Mouse (Mus musculus): ENCODE data around the gene Ufd1. TPM values are rescaled to one million over a fixed set of nuclear protein-coding genes. Genes with fewer than 3 reads are reported as not detected.

Ufd1 gene
- 121 and 127 TPM in 2 replicates for polyA plus RNA-seq (2015; fragmentation: Nextera tagmentation; extraction: Ambion mirVana)

DNA sequence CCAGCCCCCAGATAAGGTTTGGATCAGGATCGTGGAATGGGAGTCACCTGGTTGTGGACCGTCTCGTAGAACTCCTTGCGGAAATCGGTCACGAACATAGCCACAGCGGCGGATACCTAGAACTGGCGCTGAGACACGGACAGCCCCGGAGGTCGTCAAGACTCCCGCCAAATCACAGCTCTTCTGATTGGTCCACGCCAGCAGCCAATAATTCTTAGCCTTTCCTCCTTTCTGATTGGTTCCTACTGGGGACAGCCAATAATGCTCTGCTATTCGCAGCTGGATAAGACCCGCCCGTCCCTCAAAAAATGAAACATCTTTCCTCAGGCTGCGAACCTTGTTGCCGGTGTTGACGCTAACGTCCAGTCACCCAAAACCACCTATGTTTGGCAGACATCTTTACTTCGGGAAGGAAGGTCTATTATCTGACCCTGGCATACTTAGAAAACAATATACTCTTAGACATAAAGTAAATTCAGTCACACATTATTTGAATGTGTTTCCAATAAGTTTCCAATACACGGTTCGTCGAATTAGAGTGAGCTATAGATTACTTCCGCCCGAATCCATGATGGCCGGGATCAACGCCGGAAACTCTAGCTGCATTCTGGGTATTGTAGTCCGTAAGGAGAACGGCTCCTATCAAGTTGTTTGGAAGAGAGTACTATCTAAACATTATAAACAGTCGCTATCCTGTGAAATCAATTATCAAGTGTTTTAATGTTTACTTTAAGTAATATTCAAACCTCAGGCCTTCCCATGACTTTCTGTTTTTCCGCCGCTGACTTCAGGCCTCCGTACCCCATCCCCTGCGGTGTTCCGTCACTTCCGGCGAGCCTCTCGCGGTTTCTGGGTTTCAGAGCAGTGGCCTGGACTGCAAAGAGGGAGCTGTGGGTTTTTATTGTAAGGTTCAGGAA, at the start of gene Ufd1, which contains the start of gene Cdc45:
TSS of gene Ufd1 (plus strand) at position 312 of the 917 bp plus-strand sequence.
TSS of gene Cdc45 (minus strand) at position 520 of the 917 bp plus-strand sequence.
- Histone ChIP-seq H3K4me1 (peaks cover 21% of the 10 kb centered on the region), H3K27me3 (no peaks in the 10 kb centered on the region), H3K4me2 (replicated peaks) (peak within 1 kb of the TSS; percentile 83), H3K27ac (replicated peaks) (peak within 1 kb of the TSS; percentile 80), H3K9ac (replicated peaks) (peak within 1 kb of the TSS; percentile 77), H3K36me3 (peaks cover 15% of the 10 kb centered on the region; the same call in 1 of the 2 replicates), H3K9me3 (no peaks in the 10 kb centered on the region), H3K4me3 (peak within 1 kb of the TSS; percentile 81)
- peak; percentile 97 for ATAC-seq (replicated peaks)
- under 1% methylated on average over 42 of the region's 42 CpGs for WGBS

DNA sequence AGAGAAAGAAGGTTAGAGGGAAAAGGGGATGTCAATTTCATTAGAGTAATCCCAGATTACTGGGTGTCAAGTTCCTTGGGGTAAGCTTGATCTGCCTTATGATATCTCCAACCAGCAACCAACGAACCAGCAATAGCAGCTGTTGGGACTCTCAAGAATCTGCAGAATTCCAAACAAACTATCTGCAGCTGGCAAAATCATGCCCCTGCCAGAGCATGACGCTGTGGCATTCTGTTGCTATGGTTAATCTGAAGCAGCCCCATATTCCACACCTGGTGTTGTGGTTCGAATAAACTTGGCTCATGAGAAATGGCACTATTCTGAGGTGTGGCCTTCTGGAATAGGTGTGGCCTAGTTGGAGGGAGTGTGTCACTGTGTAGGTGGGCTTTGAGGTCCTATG, 48.6 kb upstream of the Ufd1 start:
- Histone ChIP-seq H3K9me3 (no peaks in the 10 kb centered on the region), H3K4me2 (replicated peaks) (no peak overlapping the region), H3K4me1 (no peaks in the 10 kb centered on the region), H3K9ac (replicated peaks) (no peak overlapping the region), H3K36me3 (no peaks in the 10 kb centered on the region), H3K27ac (replicated peaks) (no peak overlapping the region), H3K4me3 (no peak overlapping the region), H3K27me3 (no peaks in the 10 kb centered on the region)
- no peak for ATAC-seq (replicated peaks)
- WGBS = 83% methylated on average over 3 of the region's 3 CpGs

DNA sequence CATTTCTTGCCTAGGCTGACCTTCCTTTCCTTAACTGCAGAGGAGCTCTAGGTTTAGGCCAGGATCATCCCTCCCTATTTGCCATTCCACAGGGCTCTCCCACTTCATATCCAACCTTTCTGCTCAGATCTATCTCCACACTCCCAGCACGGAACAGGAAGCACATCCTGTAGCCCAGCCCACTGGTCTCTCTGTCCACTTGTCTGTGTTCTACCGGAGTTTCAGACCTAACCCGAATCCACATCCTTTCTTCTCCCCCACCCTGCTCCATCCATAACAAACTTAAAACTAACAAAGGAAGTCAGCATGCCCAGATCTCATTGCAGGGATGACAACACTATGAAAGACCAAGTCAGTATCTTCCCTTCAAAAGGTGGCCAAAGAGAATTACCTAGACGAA, 45.2 kb upstream of the Ufd1 start:
- 81% methylated on average over 4 of the region's 4 CpGs for WGBS
- H3K4me3 ChIP-seq = no peak overlapping the region

DNA sequence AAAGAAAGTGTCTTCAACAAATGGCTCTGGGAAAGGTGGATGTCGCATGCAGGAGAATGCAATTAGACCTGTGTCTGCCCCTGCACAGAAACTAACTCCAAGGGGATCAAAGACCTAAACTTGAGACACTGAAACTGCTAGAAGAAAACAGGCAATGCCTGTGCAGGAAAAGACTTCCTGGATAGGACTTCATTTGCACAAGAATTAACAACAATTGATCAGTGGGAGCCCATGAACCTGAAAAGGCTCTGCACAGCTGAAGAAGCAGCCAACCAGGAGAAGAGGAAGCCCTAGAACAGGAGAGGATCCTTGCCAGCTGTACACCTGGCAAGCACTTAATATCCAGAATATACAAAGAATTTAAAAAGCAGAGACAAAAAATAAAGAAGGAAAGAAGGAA, 42.1 kb upstream of the Ufd1 start:
- Histone ChIP-seq H3K4me3 (no peak overlapping the region), H3K9me3 (no peaks in the 10 kb centered on the region), H3K9ac (replicated peaks) (no peak overlapping the region), H3K4me2 (replicated peaks) (no peak overlapping the region), H3K27ac (replicated peaks) (no peak overlapping the region), H3K4me1 (no peaks in the 10 kb centered on the region), H3K27me3 (no peaks in the 10 kb centered on the region), H3K36me3 (no peaks in the 10 kb centered on the region)
- WGBS = 64% methylated on average over 1 of the region's 1 CpGs
- ATAC-seq (replicated peaks) = no peak

More for the DNA sequence above, 45.2 kb upstream of the Ufd1 start:
- Histone ChIP-seq H3K9ac (replicated peaks) (no peak overlapping the region), H3K9me3 (no peaks in the 10 kb centered on the region), H3K4me2 (replicated peaks) (no peak overlapping the region), H3K4me1 (no peaks in the 10 kb centered on the region), H3K36me3 (no peaks in the 10 kb centered on the region), H3K27ac (replicated peaks) (no peak overlapping the region), H3K27me3 (no peaks in the 10 kb centered on the region)
- no peak for ATAC-seq (replicated peaks)

DNA sequence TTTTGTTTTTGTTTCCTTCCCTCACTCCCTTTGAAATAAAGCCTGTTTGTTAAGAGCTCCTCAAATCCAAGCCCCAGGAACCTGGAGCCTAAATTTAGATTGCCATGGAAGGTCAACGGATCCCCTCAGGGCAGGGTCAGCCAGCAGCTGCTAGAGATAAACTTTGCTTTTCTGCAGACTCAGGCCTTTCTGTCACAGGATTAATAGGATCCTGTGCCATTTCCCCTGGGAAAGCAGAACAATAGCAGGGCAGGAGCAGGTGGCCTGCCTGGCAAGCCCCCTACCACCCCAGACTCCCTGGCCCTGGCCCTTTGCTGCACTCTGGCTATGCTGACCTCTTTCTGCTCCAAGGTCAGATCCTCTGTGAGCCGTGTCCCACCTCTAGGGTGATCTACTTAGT, 37.6 kb upstream of the Ufd1 start:
- WGBS = 21% methylated on average over 2 of the region's 2 CpGs
- H3K36me3 ChIP-seq = no peaks in the 10 kb centered on the region
- no peak overlapping the region for H3K9ac ChIP-seq (replicated peaks)
- H3K4me3 ChIP-seq = no peak overlapping the region
- ATAC-seq (replicated peaks) = no peak
- no peaks in the 10 kb centered on the region for H3K9me3 ChIP-seq
- H3K27ac ChIP-seq (replicated peaks) = no peak overlapping the region
- peaks cover 12% of the 10 kb centered on the region for H3K4me1 ChIP-seq
- H3K27me3 ChIP-seq = peaks cover 40% of the 10 kb centered on the region
- H3K4me2 ChIP-seq (replicated peaks) = no peak overlapping the region

DNA sequence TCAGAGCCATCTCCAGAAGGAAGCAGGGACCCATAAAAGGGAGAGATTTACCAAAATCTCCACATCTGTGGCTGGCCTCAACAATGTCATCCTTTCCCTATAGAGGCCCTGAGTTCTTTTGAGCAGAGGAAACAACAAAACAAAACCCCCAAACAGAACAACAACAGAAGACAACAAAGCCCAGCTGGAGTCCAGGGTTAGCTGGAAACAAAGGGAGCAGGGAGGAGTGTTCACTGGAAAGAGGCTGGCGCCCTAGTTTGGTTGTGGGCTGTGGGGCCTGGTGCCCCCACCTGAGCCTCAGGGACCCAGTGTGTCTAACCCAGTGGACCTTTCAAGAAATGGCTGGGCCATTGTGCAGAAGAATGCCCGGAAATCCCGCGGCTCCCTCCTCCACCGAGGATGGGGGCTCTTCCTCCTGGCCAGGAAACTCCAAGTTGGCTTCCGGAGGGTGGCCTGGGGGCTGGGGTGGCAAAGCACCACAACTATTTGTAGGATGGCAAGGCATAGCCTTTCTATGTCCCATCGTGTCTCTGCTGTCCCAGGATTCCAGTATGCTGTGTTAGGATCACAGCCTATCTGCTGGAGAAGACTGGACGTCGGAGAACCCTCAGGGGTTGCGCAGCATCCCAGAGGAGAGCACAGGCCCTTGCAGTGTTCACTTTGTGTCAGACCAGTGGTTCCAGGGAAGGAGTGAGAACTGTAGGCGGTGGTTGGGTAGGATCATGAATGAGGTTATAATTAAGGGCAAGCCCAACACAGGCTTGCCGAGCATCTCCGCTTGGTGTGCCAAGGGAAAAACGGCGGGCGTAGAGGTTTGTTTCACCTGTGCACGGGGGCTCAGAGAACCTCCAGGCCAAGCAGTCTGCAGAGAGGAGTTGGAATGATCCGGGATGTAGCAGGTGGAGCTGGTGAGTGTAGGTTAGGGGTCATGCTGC, 35.7 kb upstream of the Ufd1 start:
- 19% methylated on average over 18 of the region's 18 CpGs for WGBS

DNA sequence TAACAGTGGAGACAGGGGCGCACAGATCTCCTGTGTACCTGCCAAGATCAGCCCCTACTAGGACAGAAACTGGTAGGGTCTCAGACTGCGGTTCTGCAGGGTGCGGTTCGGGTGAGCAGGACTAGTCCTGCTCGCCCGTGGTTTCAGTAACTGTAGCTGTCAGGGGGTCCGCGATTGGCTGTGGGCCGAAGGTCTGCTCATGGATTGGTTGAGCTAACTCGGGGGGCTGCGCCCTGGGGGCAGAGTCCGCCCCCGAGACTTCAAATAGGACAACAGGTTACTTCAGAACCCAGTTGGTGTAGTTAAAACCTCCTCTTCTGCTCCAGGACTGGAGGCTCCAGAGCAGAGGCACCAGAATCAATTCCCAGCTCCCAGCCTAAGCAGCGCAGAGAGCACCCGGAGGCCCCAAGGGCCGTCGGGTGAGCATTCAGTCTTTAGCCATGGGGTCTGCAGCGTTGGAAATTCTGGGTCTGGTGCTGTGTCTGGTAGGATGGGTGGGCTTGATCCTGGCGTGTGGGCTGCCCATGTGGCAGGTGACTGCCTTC, 35.0 kb upstream of the Ufd1 start, which contains the start of gene Cldn5:
TSS of gene Cldn5 (plus strand) at position 292 of the 545 bp plus-strand sequence.
- Histone ChIP-seq H3K4me2 (replicated peaks) (peak within 1 kb of the TSS; percentile 65), H3K9ac (replicated peaks) (peak within 1 kb of the TSS; percentile 30), H3K4me3 (peak within 1 kb of the TSS; percentile 43), H3K27me3 (peaks cover 43% of the 10 kb centered on the region), H3K27ac (replicated peaks) (no peak within 1 kb of the TSS), H3K4me1 (peaks cover 12% of the 10 kb centered on the region), H3K9me3 (no peaks in the 10 kb centered on the region), H3K36me3 (no peaks in the 10 kb centered on the region)
- ATAC-seq (replicated peaks) = peak; percentile 49; the same call in 1 of the 2 replicates
- 3% methylated on average over 19 of the region's 19 CpGs for WGBS

More for the DNA sequence above, 35.7 kb upstream of the Ufd1 start:
- peak overlapping the region; percentile 43; the same call in 1 of the 2 replicates for H3K4me3 ChIP-seq
- ATAC-seq (replicated peaks) = no peak
- no peaks in the 10 kb centered on the region for H3K9me3 ChIP-seq
- no peak overlapping the region for H3K27ac ChIP-seq (replicated peaks)
- no peak overlapping the region for H3K9ac ChIP-seq (replicated peaks)
- H3K36me3 ChIP-seq = no peaks in the 10 kb centered on the region
- H3K27me3 ChIP-seq = peaks cover 43% of the 10 kb centered on the region
- peaks cover 12% of the 10 kb centered on the region for H3K4me1 ChIP-seq
- no peak overlapping the region; the same call in 1 of the 2 replicates for H3K4me2 ChIP-seq (replicated peaks)

DNA sequence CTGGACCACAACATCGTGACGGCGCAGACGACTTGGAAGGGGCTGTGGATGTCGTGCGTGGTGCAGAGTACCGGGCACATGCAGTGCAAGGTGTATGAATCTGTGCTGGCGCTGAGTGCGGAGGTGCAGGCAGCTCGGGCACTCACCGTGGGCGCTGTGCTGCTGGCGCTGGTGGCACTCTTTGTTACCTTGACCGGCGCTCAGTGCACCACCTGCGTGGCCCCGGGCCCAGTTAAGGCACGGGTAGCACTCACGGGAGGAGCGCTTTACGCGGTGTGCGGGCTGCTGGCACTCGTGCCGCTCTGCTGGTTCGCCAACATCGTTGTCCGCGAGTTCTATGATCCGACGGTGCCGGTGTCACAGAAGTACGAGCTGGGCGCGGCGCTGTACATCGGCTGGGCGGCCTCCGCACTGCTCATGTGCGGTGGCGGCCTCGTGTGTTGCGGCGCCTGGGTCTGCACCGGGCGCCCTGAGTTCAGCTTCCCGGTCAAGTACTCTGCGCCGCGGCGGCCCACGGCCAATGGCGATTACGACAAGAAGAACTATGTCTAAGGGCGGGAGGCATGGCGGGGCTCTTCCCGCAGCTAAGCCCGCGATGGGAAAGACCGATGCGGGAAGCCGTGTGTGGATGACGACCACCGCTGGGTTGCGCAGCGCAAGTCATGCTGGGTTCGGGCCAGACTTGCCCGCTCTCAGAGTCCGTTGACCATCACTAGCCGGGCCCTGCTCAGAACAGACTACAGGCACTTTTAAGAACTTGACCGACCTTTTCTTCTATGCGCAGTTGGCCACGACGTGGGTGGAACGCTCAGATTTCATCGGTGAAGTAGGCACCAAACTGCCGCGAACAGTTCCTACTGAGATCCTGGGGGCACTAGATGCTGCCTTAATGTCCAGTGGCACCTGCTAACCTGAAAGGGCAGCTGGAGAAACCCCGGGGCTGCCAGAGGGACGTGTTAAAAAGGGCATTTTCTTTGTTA, 34.2 kb upstream of the Ufd1 start:
- Histone ChIP-seq H3K36me3 (no peaks in the 10 kb centered on the region), H3K27ac (replicated peaks) (0 out of 2 replicates have a peak overlapping the region, but pooled peaks have one; percentile 22), H3K4me1 (peaks cover 12% of the 10 kb centered on the region), H3K4me3 (peak overlapping the region; percentile 43), H3K9ac (replicated peaks) (peak overlapping the region; percentile 30), H3K27me3 (peaks cover 43% of the 10 kb centered on the region), H3K9me3 (no peaks in the 10 kb centered on the region), H3K4me2 (replicated peaks) (peak overlapping the region; percentile 65)
- peak; percentile 74 for ATAC-seq (replicated peaks)
- 2% methylated on average over 80 of the region's 80 CpGs for WGBS

DNA sequence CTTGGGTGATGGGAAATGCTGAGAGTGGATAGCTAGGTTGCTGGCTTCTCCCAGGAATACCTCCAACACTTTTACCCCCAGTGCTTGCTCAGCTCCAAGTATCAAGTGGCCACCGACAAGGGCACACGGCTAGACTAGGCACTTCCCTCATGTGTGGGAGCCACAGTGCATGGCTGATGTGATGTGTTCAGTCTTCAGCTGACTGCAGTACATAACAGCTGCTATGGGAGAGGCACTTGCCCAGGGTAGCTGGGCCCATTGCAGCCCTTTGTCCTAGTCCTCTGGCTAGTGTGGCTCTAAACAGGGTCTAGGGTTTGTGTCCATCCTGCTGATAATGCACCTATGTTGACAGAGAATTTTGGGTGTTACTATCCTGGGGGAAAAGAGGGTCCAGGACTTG, 33.1 kb upstream of the Ufd1 start:
- H3K27me3 ChIP-seq = peaks cover 43% of the 10 kb centered on the region
- no peak overlapping the region for H3K27ac ChIP-seq (replicated peaks)

DNA sequence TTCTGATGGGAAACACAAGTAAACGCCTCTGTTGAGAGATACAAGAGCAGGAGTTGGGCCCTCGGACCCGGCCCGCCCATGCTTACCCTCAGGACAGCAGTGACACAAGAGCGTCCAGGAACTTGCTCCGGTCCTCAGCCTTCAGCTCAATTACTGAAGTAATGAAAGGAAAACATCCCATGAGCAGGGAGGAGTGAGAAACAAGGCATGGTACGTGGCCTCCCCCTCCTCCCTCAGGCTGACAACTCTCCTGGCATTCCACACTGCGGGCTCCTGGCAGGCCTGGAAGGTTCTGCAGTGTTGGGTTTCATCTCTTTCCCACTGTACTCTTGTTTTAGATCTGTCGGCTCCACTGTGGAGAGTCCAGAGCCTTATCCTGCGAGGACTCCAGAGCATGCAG, 29.8 kb upstream of the Ufd1 start:
- Histone ChIP-seq H3K9ac (replicated peaks) (no peak overlapping the region), H3K36me3 (no peaks in the 10 kb centered on the region), H3K9me3 (no peaks in the 10 kb centered on the region), H3K27ac (replicated peaks) (no peak overlapping the region), H3K27me3 (peaks cover 24% of the 10 kb centered on the region), H3K4me2 (replicated peaks) (no peak overlapping the region), H3K4me1 (peaks cover 11% of the 10 kb centered on the region), H3K4me3 (no peak overlapping the region)
- ATAC-seq (replicated peaks) = no peak
- WGBS = 92% methylated on average over 10 of the region's 10 CpGs

More for the DNA sequence above, 33.1 kb upstream of the Ufd1 start:
- no peak overlapping the region for H3K4me2 ChIP-seq (replicated peaks)
- WGBS = 57% methylated on average over 2 of the region's 2 CpGs
- H3K4me3 ChIP-seq = peak overlapping the region; percentile 43
- H3K4me1 ChIP-seq = peaks cover 12% of the 10 kb centered on the region
- ATAC-seq (replicated peaks) = no peak
- H3K36me3 ChIP-seq = no peaks in the 10 kb centered on the region
- no peak overlapping the region for H3K9ac ChIP-seq (replicated peaks)
- H3K9me3 ChIP-seq = no peaks in the 10 kb centered on the region
